Mouse (Mus musculus) cerebellum, postnatal 14 days (tissue): ENCODE measurements around the gene Pglyrp2.
A peak's percentile ranks its signal among the peaks of the same experiment; 100 is the strongest.

Experiments
- DNase-seq, 2 experiments: peaks; one replicate each; pipeline ENCODE4 v3.0.0; 2021; ENCODE audit warnings: mixed read lengths in 2 of 2

Gene Pglyrp2

DNA sequence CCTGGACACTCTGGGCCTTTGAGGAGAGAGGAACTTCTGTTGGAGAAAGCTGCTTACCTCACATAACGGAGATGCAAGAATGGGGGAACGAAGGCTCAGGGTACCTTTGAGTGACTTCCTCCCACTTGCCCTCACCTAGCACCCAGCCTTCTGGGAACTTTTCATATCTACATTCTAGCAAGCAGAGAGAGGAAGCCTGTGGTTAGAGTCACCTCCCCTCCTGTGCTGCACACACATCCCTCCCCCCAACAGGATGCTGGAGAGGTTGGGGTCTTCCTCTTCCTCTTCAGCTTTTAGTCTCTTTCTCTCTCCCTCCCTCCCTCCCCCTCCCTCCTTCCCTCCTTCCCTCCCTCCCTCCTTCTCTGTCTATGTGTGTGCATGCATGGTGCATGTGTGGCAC is at the start of gene Pglyrp2:
Pglyrp2 (minus strand) TSS at position 134 of the 400 bp plus-strand sequence.
- no peak for DNase-seq

DNA sequence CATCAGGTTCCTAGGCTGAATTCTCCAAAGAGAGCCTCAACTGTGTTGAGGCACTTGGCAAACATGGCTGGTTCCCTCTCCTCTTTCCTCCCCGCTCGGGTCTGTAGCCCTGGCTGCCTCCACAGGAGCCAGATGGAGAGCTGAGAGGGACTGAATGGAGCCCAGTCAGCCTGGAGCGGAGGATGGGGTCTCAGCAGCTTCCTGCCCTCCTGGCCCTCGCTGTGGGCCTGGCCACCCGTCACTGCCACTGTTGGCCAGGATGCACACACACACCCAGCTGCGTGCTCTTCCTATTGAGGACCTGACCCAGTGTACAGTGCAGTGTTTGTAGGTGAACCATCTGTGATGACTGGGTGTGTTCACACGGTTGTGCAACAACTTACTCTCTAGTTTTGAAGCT is 48.2 kb upstream of the Pglyrp2 start:
- DNase-seq: no peak

DNA sequence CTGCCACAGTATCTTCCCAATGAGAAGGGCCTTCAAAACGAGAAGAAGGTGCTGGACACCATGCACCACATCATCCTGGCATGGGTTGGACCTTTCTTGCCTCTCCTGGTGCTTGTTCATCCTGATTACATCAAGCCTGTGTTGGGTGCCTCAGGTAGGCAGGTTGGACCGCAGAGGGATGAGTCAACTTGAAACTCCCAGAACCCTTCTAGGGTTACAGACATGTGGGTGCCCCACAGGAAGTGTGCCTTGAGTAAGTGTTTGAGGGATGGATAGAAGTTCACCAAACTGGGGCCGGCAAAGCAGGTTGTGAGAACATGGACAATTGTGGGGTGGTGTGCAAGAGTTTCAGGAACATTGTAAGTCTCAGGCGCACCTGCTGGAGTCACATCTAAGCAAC is 46.8 kb upstream of the Pglyrp2 start:
- DNase-seq: no peak

DNA sequence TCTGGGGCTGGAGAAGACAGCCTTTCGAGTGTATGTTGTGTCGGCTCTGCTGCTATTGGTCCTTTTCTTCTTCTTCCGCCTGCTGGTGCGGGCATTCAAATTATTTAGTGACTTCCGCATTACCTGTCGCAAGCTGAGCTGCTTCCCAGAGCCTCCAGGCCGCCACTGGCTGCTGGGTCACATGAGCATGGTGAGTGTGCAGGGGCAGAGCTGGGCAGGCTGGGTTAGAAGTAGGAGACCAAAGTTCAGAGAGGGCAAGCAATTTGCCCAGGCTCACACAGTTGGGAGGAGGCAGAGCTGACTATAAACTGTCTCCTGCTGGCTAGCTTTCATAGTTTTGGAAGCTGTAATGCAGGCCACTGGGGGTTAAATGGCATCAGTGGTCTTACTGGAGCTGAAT is 44.5 kb upstream of the Pglyrp2 start:
- no peak for DNase-seq

DNA sequence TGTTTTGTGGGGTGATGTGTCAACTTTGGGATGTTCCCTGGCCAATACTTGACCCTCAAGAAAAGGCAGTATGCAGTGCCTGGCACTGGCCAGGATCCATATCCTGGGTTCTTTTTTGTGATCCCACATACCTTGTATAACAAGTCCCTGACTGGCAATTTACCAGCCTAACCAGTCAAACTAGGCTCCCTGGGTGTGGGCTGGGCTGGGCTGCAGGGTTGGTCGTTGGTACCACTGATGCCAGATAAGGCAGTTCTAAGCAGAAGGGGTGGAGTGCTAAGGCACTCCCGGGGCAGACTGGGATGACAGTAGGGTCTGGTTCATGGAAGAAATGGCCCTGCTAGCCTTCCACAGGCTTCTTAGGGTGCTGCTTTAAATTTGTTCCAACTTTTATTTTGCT is 31.0 kb upstream of the Pglyrp2 start:
- DNase-seq: no peak

DNA sequence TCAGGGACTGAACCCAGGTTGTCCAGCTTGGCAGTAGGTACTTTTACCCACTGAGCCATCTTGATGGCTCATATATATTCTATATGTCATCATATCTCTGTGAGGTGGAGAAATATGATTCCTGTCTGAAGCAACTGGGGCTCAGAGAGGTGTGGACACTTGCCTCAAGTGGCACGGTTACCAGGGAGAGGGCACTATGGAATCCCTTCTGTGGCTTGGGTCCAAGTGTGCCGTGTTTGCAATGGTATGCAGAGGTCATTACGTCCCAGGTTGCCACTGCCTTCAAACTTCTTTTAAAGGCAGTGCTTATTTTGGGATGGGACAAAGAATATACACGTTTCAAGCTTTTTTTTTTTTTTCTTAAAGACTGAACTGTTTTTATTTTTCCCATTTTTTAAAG is 30.2 kb upstream of the Pglyrp2 start:
- DNase-seq: no peak

DNA sequence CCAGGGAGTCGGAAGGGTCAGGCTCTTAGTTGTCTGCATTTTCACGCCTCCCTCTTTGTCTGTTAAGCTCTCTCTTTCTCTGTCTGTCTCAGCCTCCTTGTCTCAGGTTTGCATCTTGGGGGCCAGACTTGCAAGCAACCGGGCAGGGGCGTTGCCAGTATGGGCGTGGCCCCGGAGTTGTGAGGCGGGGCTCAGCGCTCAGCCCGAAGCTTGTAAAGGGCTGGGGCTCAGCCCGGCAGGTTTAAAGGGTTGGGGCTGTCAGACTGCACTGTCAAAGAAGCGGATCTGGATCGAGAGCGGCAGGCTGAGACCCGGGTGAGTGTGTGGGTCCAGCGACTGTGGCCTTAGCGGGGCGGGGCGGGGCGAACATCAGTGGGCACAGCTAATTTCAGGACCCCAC is 28.5 kb upstream of the Pglyrp2 start, which contains the start of gene Cyp4f39:
Cyp4f39 (plus strand) TSS at position 242 of the 400 bp plus-strand sequence.
- peak in 1 of 2 experiments; percentile 15 for DNase-seq

DNA sequence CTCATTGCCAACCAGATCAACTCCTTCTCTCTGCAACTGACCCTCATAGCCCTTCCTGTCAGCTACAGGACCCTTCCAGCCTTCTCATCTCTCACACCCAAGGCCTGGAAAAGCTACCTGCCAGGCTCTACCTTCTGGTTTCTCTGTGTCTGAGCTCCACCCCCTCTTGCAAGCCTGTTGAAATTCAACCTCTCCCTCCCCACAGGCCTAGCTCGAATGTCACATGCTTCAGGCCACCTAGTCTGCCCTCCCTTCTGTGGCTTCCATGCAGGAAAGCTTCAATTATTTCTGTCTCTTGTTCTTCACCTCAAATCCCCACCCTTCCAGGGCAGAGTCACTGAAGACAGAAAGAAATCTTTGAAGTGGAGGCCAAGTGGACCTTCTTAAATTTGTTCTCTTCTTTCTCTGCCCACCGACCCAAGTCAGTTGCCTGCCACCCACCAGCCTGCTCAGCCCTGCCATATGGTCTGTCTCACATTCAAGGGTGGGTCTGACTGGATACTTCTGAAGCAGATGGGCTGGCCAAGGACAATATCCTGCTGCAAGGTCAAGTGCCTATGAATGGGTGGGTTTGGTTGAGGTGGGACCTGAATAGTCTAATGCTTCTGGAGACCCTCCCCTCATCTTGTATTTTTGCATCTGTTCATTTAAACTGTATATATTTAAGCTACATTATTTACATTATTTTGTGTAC is 27.0 kb upstream of the Pglyrp2 start:
- no peak for DNase-seq

DNA sequence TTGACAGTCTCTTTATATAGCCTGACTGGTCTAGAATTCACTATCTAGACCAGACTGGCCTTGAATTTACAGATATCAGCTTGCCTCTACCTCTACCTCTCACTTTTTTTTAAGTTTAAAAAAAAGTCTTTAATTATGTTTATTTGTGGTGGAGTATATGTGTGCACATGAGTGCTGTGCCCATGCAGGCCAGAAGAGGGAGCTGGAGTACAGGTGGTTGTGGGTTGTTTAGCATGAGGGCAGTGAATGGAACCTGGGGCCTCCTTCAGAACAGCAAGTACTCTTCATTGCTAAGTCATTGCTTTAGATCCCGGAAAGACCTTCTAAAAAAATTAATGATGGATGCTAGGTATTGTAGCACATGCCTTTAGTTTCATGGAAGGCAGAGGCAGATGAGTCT is 25.1 kb upstream of the Pglyrp2 start:
- DNase-seq: no peak

DNA sequence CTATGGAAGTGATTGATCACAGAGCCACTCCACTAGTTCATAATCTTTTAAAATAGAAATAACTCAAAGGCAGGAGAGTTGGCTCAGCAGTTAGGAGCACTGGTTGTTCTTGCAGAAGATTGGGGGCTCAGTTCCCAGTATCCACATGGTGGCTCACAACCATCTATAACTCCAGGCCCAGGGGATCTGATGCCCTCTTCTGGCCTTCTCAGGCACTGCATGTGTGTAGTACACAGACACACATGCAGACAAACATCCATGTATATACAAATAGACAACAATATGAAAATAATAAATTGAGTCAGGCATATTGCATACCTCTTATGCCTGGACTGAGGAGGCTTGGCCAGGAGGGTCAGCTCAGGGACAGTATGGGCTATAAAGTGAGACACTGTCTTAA is 23.2 kb upstream of the Pglyrp2 start:
- no peak for DNase-seq

DNA sequence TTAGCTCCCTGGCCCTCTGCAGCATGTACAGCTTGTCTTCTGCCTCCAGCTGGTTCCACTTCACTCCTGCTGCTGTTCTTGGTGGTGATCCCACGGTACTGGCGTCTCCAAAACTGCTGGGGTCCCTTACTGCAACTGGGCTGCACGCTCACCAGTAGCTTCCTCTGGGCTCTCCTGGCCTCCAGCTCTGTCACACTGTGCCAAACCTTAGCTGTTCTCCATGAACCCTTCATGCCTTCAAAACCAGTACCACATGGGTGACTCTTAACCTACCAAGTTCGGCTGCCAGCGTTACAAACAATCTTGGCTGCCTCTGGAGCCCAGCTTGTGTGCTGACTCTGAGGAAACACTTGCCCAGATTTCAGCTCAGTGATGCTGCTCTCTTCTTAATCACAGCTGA is 21.0 kb upstream of the Pglyrp2 start:
- no peak for DNase-seq

DNA sequence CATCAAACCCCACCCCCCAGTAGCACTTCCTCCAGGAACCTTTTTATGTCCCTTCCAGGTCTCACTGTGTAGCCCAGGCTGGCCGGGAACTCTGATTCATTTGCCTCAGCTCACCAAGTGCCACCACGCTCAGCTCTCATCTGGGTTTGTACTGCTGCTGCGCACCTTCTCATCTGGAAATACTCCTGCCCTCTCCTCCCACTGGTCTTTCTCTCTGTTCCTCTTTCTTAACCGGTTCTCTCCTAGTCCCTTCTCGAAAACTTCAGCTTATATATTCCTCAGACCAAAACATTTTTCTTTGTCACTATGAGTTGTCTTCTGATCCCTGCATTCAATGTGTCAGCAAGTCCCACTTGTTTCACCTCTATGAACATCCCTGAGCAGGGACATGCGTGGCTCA is 19.3 kb upstream of the Pglyrp2 start:
- DNase-seq: no peak

DNA sequence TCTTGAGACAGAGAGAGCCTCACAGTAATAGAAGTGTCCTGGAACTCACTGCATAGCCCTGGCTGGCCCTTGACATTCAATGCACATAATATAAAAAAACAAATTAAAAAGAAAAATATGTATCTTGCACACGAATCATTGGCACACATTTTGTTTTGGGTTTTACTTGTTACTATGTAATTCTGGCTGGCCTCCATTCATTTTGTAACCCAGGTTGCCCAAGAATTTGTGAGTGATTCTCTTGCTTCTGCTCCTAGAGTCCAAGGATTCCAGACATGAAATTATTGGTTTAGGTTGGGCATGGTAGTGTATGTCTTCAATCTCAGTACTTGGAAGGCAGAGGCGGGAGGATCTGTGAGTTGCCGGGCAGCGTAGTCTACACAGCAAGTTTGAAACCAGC is 13.1 kb upstream of the Pglyrp2 start:
- no peak for DNase-seq

DNA sequence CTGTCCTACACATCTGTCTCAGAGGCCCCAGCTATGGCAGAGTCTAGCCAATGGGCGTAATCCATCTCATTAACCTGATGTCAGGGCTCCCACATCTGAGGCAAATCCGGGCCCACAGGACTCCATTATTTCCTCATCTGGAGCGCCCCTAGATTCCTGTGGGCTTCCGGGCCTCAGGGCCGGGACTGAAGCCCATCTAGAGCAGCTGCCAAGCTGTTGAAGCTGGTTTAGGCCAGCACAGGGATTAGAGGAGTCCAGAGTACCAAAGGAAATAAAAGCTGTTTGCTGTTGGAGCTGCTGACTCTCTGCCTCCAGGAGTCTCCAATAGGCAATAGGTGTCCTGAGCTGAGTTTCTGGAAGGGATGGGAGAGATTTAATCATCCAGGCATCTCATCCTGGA is 11.2 kb upstream of the Pglyrp2 start:
- no peak for DNase-seq

DNA sequence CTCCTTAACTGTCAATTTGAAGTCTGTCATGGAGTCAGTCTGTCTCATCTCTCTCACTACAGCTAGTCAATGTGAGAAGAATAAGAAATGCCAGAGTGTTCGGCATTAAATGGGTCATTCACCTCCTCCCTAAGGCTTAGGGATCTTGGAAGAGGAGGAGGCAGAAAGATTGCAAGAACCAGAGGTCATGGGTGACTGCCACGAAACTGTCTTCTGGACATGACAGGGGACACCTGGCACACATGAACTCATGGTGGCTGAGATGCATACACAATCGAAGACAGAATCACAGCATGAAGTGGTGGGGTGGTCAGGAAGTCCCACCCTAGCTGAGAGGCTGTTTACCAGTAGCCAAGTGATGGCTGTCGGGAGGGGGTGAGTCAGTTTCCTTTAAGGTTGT is 10.4 kb upstream of the Pglyrp2 start:
- DNase-seq: no peak

DNA sequence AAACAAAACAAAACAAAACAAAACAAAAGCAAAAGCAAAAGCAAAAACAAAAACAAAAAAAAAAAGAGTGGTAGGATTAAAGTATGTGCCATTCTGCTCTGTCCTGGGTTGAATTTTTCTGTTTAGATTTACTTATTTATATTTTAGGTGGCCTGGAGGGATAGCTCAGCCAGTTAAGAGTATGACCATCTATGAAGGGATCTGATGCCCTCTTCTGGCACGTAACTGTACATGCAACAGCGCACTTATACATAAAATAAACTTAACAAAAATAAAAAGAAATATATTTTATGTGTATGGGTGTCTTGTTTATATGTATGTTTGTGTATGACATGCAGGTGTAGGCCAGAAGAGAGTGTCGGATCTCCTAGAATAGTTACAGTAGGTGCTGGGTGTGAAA is 8.0 kb upstream of the Pglyrp2 start:
- DNase-seq: peak; percentile 15 to 25

DNA sequence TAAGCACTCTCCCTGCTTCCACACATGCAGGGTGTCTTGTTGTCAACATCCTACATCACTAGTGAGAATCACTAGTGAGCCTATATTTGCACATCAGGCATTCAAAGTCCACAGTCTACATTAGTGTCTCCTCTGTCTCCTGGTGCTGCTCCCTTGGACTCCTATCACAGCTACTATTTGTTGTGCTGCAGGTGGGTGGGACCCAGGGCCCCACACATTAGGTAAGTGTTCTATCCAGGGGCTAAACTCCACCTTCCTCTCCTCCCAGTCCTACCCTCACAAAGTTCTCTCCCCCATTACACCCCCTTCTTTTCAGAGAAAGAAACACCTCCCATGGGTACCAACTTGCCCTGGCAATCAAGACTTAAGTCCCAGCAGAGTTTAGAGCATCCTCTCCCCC is 2.6 kb upstream of the Pglyrp2 start:
- DNase-seq: no peak

DNA sequence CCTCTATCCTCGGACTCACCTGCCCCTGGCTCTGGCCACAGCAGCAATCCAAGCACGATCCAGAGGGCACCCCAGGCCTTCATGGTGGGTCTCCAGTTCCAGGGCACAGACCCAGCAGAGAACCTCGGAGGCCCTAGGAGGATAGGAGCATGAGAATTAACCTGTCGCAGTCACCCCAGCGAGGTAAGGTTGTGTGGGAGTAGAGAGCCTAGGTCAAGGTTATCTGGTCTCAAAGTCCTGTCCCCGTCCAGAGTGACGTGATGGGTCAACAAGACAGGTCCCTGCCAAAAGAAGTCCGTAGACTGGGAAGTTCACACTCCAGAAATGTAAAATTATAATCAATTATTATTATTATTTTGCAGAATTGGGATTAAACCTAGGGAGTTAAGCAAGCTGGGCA is 3.2 kb downstream of the Pglyrp2 start:
- no peak for DNase-seq

DNA sequence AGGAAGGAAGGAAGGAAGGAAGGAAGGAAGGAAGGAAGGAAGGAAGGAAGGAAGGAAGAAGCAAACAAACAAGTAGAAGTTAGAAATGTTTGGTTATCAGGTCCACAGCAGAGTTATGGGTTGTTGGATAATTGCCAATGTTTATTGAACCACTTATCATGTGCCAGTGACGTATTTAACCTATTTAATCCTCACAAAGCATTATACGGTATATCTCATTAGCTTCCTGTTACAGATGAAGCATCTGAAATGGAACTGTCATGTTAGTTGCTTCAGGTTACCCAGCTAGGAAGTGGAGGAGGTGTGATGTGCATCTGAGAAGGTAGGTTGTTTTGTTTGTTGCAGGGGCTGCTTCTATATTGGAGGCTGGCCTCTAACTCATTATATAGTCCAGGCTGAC is 4.0 kb downstream of the Pglyrp2 start:
- no peak for DNase-seq

DNA sequence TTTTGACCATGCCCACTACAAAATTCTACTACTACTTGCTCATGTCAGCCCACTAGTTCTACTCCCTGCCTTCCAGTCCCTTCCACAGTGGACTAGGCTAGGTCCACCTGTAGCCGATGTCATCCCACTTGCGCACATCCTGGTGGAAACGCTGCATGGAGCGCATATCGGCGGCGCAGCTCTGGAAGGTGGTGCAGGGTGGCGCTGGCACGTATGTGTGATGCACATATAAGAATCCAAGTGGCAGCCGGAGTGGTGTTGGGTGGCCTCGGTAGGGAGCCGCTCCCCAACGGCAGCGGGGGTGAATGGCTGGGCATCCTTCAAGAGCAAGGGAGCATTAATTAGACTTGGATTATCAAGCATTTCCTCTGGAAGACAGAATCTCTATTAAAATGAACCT is 7.2 kb downstream of the Pglyrp2 start:
- DNase-seq: no peak

DNA sequence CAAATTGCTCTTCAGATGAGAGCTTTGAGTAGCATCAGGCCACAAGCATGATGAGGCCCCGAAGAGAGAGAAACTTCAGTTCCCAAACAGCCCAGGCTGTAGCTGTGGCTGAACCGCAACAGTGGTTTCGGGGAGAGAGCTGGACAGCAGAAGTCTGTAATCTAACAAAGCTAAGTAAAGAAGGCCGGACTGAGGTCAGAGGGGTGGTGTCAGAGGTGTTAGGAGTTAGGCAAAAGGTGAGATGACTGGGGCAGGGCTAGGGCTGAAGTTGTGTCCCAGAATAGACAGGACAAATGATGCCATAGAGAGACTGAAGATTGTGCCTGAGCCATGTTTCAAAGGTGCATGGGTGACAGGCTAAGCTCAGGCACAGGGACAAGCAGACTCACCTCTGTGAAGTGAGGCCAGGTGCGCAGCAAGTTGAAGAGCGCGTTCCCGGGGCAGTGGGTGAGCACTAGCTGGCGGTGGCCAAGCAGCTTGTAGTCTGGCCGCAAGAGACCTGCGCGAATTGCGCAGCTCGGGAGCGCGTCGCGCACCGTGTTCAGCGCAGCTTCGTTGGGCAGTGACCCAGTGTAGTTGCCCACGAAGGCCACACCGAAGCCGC is 8.4 kb downstream of the Pglyrp2 start:
- no peak for DNase-seq

DNA sequence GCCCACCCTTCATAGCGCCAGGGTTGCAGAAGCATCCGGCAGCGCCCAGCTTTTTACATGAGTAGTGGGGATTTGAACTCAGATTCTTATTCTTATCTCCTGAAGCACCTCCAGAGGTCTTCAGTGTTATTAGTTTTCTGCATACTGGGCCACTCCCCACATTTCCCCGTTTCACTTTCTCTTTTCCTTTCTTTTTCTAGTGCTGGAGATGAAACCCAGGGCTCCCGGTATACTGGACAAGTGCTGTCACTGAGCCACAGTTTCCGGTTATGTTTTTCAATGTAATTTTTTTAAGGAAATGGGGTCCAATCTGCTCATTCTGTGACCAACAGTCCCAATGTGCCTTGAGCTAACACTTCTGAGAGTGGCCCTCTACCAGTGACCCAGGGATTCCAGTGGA is 12.1 kb downstream of the Pglyrp2 start:
- DNase-seq: no peak

DNA sequence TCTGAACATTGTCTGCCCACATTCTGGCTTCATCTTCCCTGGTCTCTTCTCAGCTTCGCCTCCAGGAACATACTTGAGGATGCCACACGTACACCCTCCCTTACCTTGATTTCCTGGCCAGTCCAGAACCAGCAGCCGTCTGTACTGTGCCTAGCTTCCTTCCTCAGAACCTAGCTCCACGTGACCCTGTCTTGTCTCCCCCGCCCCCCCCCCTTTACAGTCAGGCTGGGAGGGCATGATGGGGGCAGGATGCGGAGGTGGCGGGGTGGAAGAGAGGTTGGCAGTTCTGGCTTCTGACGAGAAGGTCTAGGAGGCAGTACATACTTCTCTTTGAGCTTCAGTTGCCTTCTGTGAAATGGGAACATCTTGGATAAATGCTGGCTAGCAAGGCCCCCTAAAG is 20.6 kb downstream of the Pglyrp2 start, which contains the start of gene Rasal3:
Rasal3 (minus strand) TSS at position 167 of the 400 bp plus-strand sequence.
- no peak for DNase-seq

DNA sequence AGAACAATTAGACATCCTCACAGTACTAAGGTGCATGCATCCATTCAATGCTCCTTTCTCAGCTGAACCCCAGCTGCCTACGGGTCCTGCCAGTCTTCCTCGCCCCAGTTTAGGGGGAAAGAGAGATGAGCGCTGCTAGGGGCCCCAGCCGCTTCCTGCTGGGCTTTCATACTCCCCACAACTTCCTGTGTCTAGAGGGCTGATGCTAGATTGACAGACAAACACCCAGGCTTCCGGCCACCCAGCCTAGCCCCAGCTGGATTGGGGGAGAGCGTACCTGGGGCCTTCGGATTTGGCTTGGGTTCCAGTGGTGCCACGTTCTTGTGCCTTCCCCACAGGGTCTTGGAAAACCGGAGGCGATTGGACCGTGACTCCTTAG is 21.2 kb downstream of the Pglyrp2 start:
- DNase-seq: no peak
